Mouse (Mus musculus) ES-Bruce4 (cell line): ENCODE data around the gene Chadl. TPM values are rescaled to one million over a fixed set of nuclear protein-coding genes. Genes with fewer than 3 reads are reported as not detected.

Source experiments
- H3K27ac ChIP-seq: 2 replicates; pipeline ENCODE4 v1.5.1; 2012; ENCODE audit warnings: low read length, inconsistent platforms; ENCODE audit not compliant: insufficient read depth
- H3K27me3 ChIP-seq: 2 replicates; pipeline ENCODE4 v1.6.1; 2012; ENCODE audit warnings: mild to moderate bottlenecking, low read length, inconsistent platforms; ENCODE audit not compliant: control insufficient read depth, poor library complexity, insufficient read depth, severe bottlenecking
- H3K36me3 ChIP-seq: 2 replicates; pipeline ENCODE4 v1.6.1; 2012; ENCODE audit warnings: inconsistent platforms, mild to moderate bottlenecking, low read length, moderate library complexity; ENCODE audit not compliant: control insufficient read depth, poor library complexity, insufficient read depth, severe bottlenecking
- H3K4me1 ChIP-seq: one replicate; pipeline ENCODE4 v1.8.1; 2011; ENCODE audit warnings: low read length; ENCODE audit not compliant: control insufficient read depth, insufficient read depth
- H3K4me3 ChIP-seq: 2 replicates; pipeline ENCODE4 v1.5.1; 2011; ENCODE audit warnings: low read depth, mild to moderate bottlenecking, low read length
- H3K9ac ChIP-seq: 2 replicates; pipeline ENCODE4 v1.6.1; 2012; ENCODE audit warnings: low read depth, mild to moderate bottlenecking, inconsistent platforms; ENCODE audit not compliant: poor library complexity, severe bottlenecking
- H3K9me3 ChIP-seq: replicated peaks from 2 replicates; pipeline ENCODE4 v1.6.1; 2012; ENCODE audit warnings: mild to moderate bottlenecking, low read length, inconsistent platforms; ENCODE audit not compliant: control insufficient read depth, poor library complexity, insufficient read depth, severe bottlenecking
- CTCF ChIP-seq: IDR thresholded peaks from one replicate; pipeline ENCODE4 v1.8.1; 2011; ENCODE audit warnings: low read depth, low read length
- EP300 ChIP-seq: IDR thresholded peaks from 2 replicates; pipeline ENCODE4 v1.6.1; 2011; ENCODE audit warnings: low read depth, low read length; ENCODE audit not compliant: insufficient read depth
- POLR2A ChIP-seq: IDR thresholded peaks from one replicate; pipeline ENCODE4 v1.8.1; 2011; ENCODE audit warnings: low read length; ENCODE audit not compliant: insufficient read depth
- polyA plus RNA-seq: library from polyadenylated mRNA; stranded (reverse); fragments of >200 nt; gene quantifications from 2 replicates; pipeline ENCODE4 v1.2.4, GENCODE M21; 2011; ENCODE audit warnings: low read depth; ENCODE audit not compliant: missing spikeins, insufficient read depth, insufficient read length

Gene Chadl
- polyA plus RNA-seq, 1 experiment, result 1.1 TPM

GRCm38 (mm10) chr15:81649516-81650455 is 47.3 kb downstream of the Chadl start:
- Histone ChIP-seq H3K27ac (no peak overlapping the region), H3K9ac (no peak overlapping the region), H3K27me3 (no peaks in the 10 kb centered on the region), H3K9me3 (no peaks in the 10 kb centered on the region), H3K36me3 (peaks cover 39% of the 10 kb centered on the region), H3K4me3 (no peak overlapping the region), H3K4me1 (no peaks in the 10 kb centered on the region)
- TF ChIP-seq CTCF (no peak), POLR2A (no peak), EP300 (no peak)

Other genes starting within 250 kb of the Chadl start
- 173 and 191 TPM in 2 replicates for gene Rbx1, start 231.0 kb downstream of the Chadl start, polyA plus RNA-seq
- gene Ep300, start 111.9 kb downstream of the Chadl start, polyA plus RNA-seq, result 122 and 133 TPM in 2 replicates
- gene L3mbtl2, start 33.4 kb downstream of the Chadl start, polyA plus RNA-seq, result 49.3 and 50.3 TPM in 2 replicates
- 40.5 and 42.1 TPM in 2 replicates for gene Zc3h7b, start 47.8 kb upstream of the Chadl start, polyA plus RNA-seq
- 158 and 160 TPM in 2 replicates for gene Rangap1, start 48.2 kb upstream of the Chadl start, polyA plus RNA-seq
- 33.9 and 36.0 TPM in 2 replicates for gene Tef, start 105.1 kb upstream of the Chadl start, polyA plus RNA-seq
- 10.7 and 12.7 TPM in 2 replicates for gene Tob2, start 161.5 kb upstream of the Chadl start, polyA plus RNA-seq
- 150 and 172 TPM in 2 replicates for gene Phf5a, start 174.6 kb upstream of the Chadl start, polyA plus RNA-seq
- 174 and 181 TPM in 2 replicates for gene Aco2, start 175.0 kb upstream of the Chadl start, polyA plus RNA-seq
- 21.8 and 25.5 TPM in 2 replicates for gene Polr3h, start 229.0 kb upstream of the Chadl start, polyA plus RNA-seq
- 4.0 and 4.9 TPM in 2 replicates for gene Csdc2, start 239.5 kb upstream of the Chadl start, polyA plus RNA-seq